Mouse (Mus musculus) heart, embryonic 10.5 days (tissue): ENCODE measurements at regions not wholly inside any gene's neighbourhood (a gene's known extent, or its start where the extent isn't known, plus 50 kb on each side); places are given as distances from the start of the nearest gene placed in this dataset.

Experiments
- DNase-seq: peaks from one replicate; pipeline ENCODE4 v3.0.0-alpha.2; 2017; ENCODE audit warnings: low spot score
- H3K27ac ChIP-seq: fragments of 300-500 bp; sonication (generic); 2 replicates; pipeline ENCODE4 v1.5.1; 2016; ENCODE audit warnings: mild to moderate bottlenecking
- H3K27me3 ChIP-seq: fragments of 300-500 bp; sonication (generic); 2 replicates; pipeline ENCODE4 v1.6.1; 2016; ENCODE audit warnings: mild to moderate bottlenecking; ENCODE audit not compliant: poor library complexity, insufficient read depth, severe bottlenecking
- H3K36me3 ChIP-seq: fragments of 300-500 bp; sonication (generic); 2 replicates; pipeline ENCODE4 v1.6.1; 2016; ENCODE audit warnings: mild to moderate bottlenecking, moderate library complexity
- H3K4me1 ChIP-seq: fragments of 300-500 bp; sonication (generic); 2 replicates; pipeline ENCODE4 v1.6.1; 2016; ENCODE audit warnings: mild to moderate bottlenecking
- H3K4me3 ChIP-seq: fragments of 300-500 bp; sonication (generic); 2 replicates; pipeline ENCODE4 v1.5.1; 2016; ENCODE audit warnings: mild to moderate bottlenecking, moderate library complexity
- H3K9me3 ChIP-seq: fragments of 300-500 bp; sonication (generic); 2 replicates; pipeline ENCODE4 v1.6.1; 2016; ENCODE audit warnings: mild to moderate bottlenecking, moderate library complexity
- WGBS: fragments of 180-500 bp; shearing (Covaris S2); methylation state at CpG from one replicate; pipeline ENCODE4 v1.1.7; 2016; 5-methylcytosine and 5-hydroxymethylcytosine counted together

DNA sequence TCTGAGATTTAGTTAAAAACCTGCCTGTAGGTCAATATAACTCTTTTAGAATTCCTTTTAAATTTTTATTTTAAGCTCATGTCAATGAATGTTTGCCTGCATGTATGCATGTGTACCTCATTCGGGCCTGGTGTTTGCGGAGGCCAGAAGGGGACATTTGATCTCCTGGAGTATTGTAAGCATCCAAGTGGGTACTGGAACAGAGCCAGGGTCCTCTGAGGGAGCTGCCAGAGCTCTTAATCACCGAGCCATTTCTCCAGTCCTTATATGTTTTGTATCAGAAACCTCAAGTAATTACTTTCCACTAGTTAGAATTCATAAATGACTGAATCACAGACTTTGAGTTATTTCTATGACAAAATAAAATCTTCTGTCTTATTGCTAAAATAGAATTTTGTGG lies 152.0 kb downstream of the Cdca7 start:
- Histone ChIP-seq H3K4me3 (no peak overlapping the region), H3K27ac (no peak overlapping the region), H3K36me3 (no peaks in the 10 kb centered on the region), H3K27me3 (0 out of 2 replicates have a peak, but pooled peaks cover 5% of the 10 kb centered on the region), H3K4me1 (no peaks in the 10 kb centered on the region), H3K9me3 (no peaks in the 10 kb centered on the region)
- 78% methylated on average over 3 of the region's 3 CpGs for WGBS
- no peak for DNase-seq

GRCm38 (mm10) chr2:72628626-72629470 lies 152.9 kb downstream of the Cdca7 start:
- no peaks in the 10 kb centered on the region for H3K36me3 ChIP-seq
- H3K27me3 ChIP-seq, result 0 out of 2 replicates have a peak, but pooled peaks cover 5% of the 10 kb centered on the region
- H3K4me3 ChIP-seq, result no peak overlapping the region
- DNase-seq, result no peak
- H3K27ac ChIP-seq, result no peak overlapping the region
- H3K4me1 ChIP-seq, result no peaks in the 10 kb centered on the region
- WGBS, result 62% methylated on average over 16 of the region's 16 CpGs
- H3K9me3 ChIP-seq, result no peaks in the 10 kb centered on the region

DNA sequence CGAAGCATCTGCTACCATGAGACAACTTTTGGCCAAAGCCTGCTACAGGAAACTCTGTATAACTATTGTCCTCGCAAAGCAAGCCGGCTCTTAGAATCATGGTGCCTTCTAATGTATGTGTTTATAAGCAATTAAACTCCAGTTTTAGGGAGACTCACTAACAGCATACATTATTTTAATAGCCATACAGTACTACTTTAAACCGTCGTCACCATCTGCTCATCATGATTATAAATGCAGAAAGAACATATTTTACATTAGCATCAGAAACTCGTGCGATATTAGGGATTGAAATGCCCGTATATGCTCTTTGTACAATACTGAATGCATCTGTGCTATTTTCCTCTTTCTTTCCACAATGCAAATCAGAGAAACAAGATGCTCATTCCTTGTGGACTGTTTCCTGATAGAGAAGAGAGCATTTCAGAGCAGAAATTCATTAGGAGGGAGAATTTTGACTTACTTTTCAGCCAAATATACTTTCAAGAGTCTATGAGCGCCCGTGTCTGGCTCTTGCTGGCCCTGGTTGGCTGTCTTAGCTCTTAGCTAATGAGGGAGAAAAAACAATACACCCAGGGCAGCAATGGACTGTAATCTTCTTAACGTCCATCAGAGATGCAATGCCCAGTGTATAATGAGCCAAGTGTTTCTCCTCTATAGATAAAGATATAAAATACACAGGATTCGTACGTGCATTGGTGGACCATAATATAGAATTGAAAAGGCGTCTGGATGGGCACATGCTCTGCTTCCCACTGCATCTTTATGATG lies 153.9 kb downstream of the Cdca7 start:
- H3K27ac ChIP-seq, result no peak overlapping the region
- no peak overlapping the region for H3K4me3 ChIP-seq
- no peaks in the 10 kb centered on the region for H3K36me3 ChIP-seq
- no peaks in the 10 kb centered on the region for H3K4me1 ChIP-seq
- no peak for DNase-seq
- H3K9me3 ChIP-seq, result no peaks in the 10 kb centered on the region
- 0 out of 2 replicates have a peak, but pooled peaks cover 5% of the 10 kb centered on the region for H3K27me3 ChIP-seq
- 81% methylated on average over 14 of the region's 14 CpGs for WGBS

DNA sequence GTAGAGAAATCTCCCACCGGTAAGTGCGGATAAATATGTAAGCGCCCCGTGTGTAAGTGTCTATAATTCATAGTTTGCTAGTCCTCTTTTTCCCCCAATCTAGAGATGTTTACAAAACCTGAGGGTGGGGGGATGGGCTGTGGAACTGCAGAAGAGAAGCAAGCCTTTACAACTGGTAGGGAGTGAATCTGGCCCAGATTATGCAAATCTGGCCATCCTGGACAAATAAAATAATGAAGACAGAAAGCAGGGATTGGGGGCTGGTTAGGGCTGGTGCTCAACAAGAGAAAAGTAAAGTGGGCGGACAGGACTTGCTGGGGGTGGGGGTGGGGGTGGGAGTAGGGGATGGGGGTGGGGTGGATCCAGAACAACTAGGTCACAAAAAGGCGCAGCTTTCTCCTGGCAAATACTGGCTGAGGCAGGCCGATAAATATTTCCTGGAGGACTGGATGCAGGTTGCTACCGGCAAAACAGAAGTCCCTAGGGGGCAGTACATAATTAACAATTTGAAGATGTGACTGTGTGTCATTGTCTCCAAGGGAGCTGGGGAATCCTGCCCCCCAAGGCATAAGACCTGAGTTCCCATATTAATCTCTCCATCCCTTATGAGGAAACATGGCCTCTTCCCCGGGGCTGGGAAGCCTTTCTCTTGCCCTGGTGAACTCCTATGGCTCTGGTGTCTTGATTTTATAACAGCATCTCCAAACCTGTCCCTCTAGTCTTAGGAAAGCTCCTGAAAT lies 162.1 kb downstream of the Cdca7 start:
- WGBS, result 57% methylated on average over 9 of the region's 9 CpGs
- Histone ChIP-seq H3K4me1 (peaks cover 11% of the 10 kb centered on the region; the same call in 1 of the 2 replicates), H3K9me3 (no peaks in the 10 kb centered on the region), H3K36me3 (no peaks in the 10 kb centered on the region), H3K27ac (no peak overlapping the region), H3K27me3 (no peaks in the 10 kb centered on the region), H3K4me3 (no peak overlapping the region)
- DNase-seq, result no peak

DNA sequence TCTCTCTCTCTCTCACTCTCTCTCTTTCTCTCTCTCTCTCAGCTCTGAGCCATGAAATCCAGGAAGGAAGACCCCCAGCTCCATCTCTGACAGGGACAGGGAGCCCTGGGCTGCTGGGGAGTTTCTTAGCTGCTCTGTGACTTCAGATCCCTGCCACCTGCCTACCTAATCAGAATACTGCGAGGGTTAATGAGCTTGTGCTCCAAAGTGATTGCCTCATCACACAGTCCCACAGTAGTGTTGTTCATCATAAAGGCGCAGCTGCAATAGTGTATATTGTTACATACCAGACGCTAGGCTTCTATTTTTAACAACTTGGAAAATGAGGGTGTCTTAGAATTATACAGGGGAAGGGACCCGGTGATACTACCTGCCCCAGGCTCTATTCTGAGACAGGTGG lies 163.1 kb downstream of the Cdca7 start:
- Histone ChIP-seq H3K27me3 (no peaks in the 10 kb centered on the region), H3K36me3 (no peaks in the 10 kb centered on the region), H3K4me3 (no peak overlapping the region), H3K9me3 (no peaks in the 10 kb centered on the region), H3K27ac (no peak overlapping the region), H3K4me1 (peaks cover 11% of the 10 kb centered on the region; the same call in 1 of the 2 replicates)
- no peak for DNase-seq
- WGBS, result 64% methylated on average over 4 of the region's 4 CpGs

DNA sequence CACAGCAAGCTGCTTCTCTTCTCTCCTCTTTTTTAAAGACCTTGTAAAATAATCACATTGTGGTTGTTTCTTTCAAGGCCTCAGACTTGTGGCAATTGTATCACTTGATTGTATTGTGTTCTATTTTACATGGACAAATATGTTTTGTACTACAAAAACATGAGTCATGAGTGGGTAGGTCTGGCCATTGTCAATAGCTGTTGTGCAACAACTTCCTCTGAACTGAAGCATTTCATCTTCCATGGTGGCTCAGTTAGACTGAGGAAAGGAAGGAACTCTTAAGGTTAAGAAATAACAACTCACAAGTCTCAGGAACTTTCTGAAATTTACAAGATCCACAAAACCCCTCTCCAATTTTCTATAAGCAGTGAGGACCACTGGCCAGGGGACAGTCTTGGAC lies 165.3 kb downstream of the Cdca7 start:
- no peak overlapping the region for H3K4me3 ChIP-seq
- no peaks in the 10 kb centered on the region for H3K9me3 ChIP-seq
- DNase-seq, result no peak
- no peak overlapping the region for H3K27ac ChIP-seq
- peaks cover 5% of the 10 kb centered on the region; the same call in 1 of the 2 replicates for H3K4me1 ChIP-seq
- no peaks in the 10 kb centered on the region for H3K27me3 ChIP-seq
- H3K36me3 ChIP-seq, result no peaks in the 10 kb centered on the region

DNA sequence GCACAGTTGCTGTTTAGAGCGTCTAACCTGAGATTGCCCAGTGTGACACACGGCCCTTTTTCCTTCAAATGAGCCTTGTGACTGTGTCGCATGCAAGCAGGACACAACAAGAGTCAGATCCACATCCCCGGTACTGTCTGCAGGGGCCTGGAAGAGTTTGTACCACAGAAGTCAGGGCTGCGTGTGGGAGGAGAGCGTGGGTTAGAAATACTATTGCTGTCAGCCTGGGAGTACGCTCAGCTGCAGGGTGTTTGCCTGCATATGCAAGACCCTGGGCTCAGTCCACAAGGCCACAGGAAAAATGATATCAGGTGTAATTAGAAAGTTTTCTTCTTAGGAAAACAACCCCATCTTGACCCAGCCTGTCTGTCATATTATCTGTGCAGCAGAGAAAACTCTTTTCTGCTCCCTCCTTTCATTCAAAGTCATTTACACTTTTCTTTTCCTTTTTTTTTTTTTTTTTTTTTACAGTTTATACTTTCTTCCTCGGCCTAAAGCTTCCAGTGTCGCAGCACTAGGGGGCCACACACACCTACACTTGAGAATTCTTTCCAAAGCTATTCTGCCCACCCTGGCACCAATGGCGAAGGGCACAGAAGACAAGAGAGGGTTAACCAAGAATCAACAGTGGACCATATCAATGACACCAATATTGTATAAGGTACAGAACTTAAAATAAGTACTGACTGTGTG lies 168.3 kb downstream of the Cdca7 start:
- no peak for DNase-seq
- Histone ChIP-seq H3K36me3 (no peaks in the 10 kb centered on the region), H3K27ac (no peak overlapping the region), H3K9me3 (no peaks in the 10 kb centered on the region), H3K4me1 (peaks cover 12% of the 10 kb centered on the region), H3K4me3 (no peak overlapping the region), H3K27me3 (no peaks in the 10 kb centered on the region)
- 77% methylated on average over 10 of the region's 10 CpGs for WGBS

- Histone ChIP-seq H3K36me3 (no peaks in the 10 kb centered on the region), H3K4me1 (peaks cover 12% of the 10 kb centered on the region), H3K4me3 (no peak overlapping the region), H3K27ac (no peak overlapping the region), H3K27me3 (no peaks in the 10 kb centered on the region), H3K9me3 (no peaks in the 10 kb centered on the region)
- WGBS, result 61% methylated on average over 5 of the region's 5 CpGs
- DNase-seq, result no peak
These were observed 171.7 kb downstream of the Cdca7 start for GRCm38 (mm10) chr2:72647642-72648041.

GRCm38 (mm10) chr2:72648294-72648693 lies 172.3 kb downstream of the Cdca7 start:
- Histone ChIP-seq H3K4me1 (peaks cover 12% of the 10 kb centered on the region), H3K36me3 (no peaks in the 10 kb centered on the region), H3K4me3 (no peak overlapping the region), H3K9me3 (no peaks in the 10 kb centered on the region), H3K27me3 (no peaks in the 10 kb centered on the region), H3K27ac (no peak overlapping the region)
- DNase-seq, result no peak
- 54% methylated on average over 5 of the region's 5 CpGs for WGBS

- WGBS, result 71% methylated on average over 9 of the region's 9 CpGs
- Histone ChIP-seq H3K36me3 (no peaks in the 10 kb centered on the region), H3K27me3 (no peaks in the 10 kb centered on the region), H3K9me3 (no peaks in the 10 kb centered on the region), H3K27ac (no peak overlapping the region), H3K4me1 (0 out of 2 replicates have a peak, but pooled peaks cover 5% of the 10 kb centered on the region), H3K4me3 (no peak overlapping the region)
- DNase-seq, result no peak
These were observed 179.9 kb downstream of the Cdca7 start for GRCm38 (mm10) chr2:72655864-72656263.

- Histone ChIP-seq H3K9me3 (no peaks in the 10 kb centered on the region), H3K4me1 (0 out of 2 replicates have a peak, but pooled peaks cover 5% of the 10 kb centered on the region), H3K27ac (no peak overlapping the region), H3K4me3 (no peak overlapping the region), H3K36me3 (no peaks in the 10 kb centered on the region), H3K27me3 (no peaks in the 10 kb centered on the region)
- 64% methylated on average over 10 of the region's 10 CpGs for WGBS
- no peak for DNase-seq
These were observed 181.4 kb downstream of the Cdca7 start for GRCm38 (mm10) chr2:72657101-72657920.

DNA sequence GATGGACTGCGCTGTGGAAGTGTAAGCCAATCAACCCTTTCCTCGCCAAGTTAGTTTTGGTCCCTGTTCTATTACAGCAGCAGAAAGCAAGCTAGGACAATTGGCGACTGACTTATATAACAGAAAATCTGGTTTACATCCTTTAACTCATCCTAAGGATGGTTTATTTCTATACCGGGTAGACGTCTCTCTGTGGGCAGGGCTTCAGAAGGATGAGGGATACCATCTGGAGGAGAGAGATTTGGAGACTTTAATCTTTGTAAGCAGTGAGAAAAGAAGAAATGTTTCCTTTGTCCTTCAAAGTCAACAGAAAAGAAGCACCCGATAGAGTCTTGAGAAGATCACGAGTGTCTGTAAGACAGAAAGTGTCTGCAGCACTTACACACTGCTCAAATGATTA lies 186.4 kb downstream of the Cdca7 start:
- H3K36me3 ChIP-seq, result no peaks in the 10 kb centered on the region
- no peaks in the 10 kb centered on the region for H3K27me3 ChIP-seq
- 0 out of 2 replicates have a peak, but pooled peaks cover 2% of the 10 kb centered on the region for H3K4me1 ChIP-seq
- no peak overlapping the region for H3K27ac ChIP-seq
- 82% methylated on average over 7 of the region's 7 CpGs for WGBS
- no peaks in the 10 kb centered on the region for H3K9me3 ChIP-seq
- H3K4me3 ChIP-seq, result no peak overlapping the region
- DNase-seq, result no peak
